In genomic region chr1:39535515-39536311, GRCm38 (mm10) we compare ENCODE assay signal across 8 mouse cellular contexts. TPM values are rescaled to one million over a fixed set of nuclear protein-coding genes. Genes with fewer than 3 reads are reported as not detected.
A peak's percentile ranks its signal among the peaks of the same experiment; 100 is the strongest.
DNase-seq lines count a peak whose midpoint lies in the region; ATAC-seq lines count a peak whose summit lies in the region.

No protein-coding gene starts in this region.

- under 1% methylated on average over 94 of the region's 100 CpGs for WGBS in heart, embryonic 14.5 days
- under 1% methylated on average over 100 of the region's 100 CpGs for WGBS in liver, embryonic 13.5 days (ENCODE audit: insufficient replicate concordance)
- WGBS in stomach, embryonic 16.5 days, result under 1% methylated on average over 100 of the region's 100 CpGs

- peaks cover 5% of the 10 kb centered on the region; the same call in 1 of the 2 replicates for H3K9me3 ChIP-seq in heart, embryonic 14.5 days (ENCODE audit: control insufficient read depth, low read length)
- H3K9me3 ChIP-seq in liver, embryonic 13.5 days (replicated peaks), result peaks cover 4% of the 10 kb centered on the region; the same call in 1 of the 2 replicates
- peaks cover 5% of the 10 kb centered on the region for H3K9me3 ChIP-seq in stomach, embryonic 16.5 days (replicated peaks; ENCODE audit: control insufficient read depth, low read length)

- peak overlapping the region; percentile 92 for H3K9ac ChIP-seq in heart, embryonic 14.5 days (ENCODE audit: low read length)
- peak overlapping the region; percentile 93 for H3K9ac ChIP-seq in liver, embryonic 13.5 days
- peak overlapping the region; percentile 94 for H3K9ac ChIP-seq in stomach, embryonic 16.5 days (ENCODE audit: low read length)

- DNase-seq in c-Kit-negative CD71-positive TER-119-positive erythroid progenitor cells, embryonic 14.5 days (ENCODE audit: low read depth, low spot score), result peak; percentile 97
- DNase-seq in fibroblast of lung, adult 2 months (ENCODE audit: low read depth), result peak; percentile 88
- DNase-seq in kidney, postnatal 14 days, result peak; percentile 99
- peak; percentile 96 for DNase-seq in liver, embryonic 13.5 days
- peak; percentile 100 for DNase-seq in neural tube, embryonic 10.5 days (ENCODE audit: extremely low spot score, low spot score)

- H3K4me2 ChIP-seq in heart, embryonic 14.5 days (ENCODE audit: low read length), result peak overlapping the region; percentile 91
- peak overlapping the region; percentile 96 for H3K4me2 ChIP-seq in liver, embryonic 13.5 days
- H3K4me2 ChIP-seq in stomach, embryonic 16.5 days (ENCODE audit: low read depth, low read length), result peak overlapping the region; percentile 85

- peaks cover 32% of the 10 kb centered on the region for H3K36me3 ChIP-seq in heart, embryonic 14.5 days (ENCODE audit: control insufficient read depth, insufficient read depth, low read length)
- peaks cover 26% of the 10 kb centered on the region for H3K36me3 ChIP-seq in liver, embryonic 13.5 days
- peaks cover 24% of the 10 kb centered on the region for H3K36me3 ChIP-seq in stomach, embryonic 16.5 days (ENCODE audit: control insufficient read depth, insufficient read depth, low read length)

- peak overlapping the region; percentile 68 to 70 for H3K27ac ChIP-seq in heart, embryonic 14.5 days (replicated peaks in 1 of 2; ENCODE audit: control insufficient read depth in 1 of 2, insufficient read depth in 1 of 2, low read depth in 2 of 2, low read length in 2 of 2)
- H3K27ac ChIP-seq in liver, embryonic 13.5 days, result peak overlapping the region; percentile 93
- H3K27ac ChIP-seq in stomach, embryonic 16.5 days (ENCODE audit: low read length), result peak overlapping the region; percentile 93

- peak; percentile 86 for ATAC-seq in CD4-positive, CD25-positive, alpha-beta regulatory T cell, adult 4 months
- peak; percentile 90 for ATAC-seq in heart, embryonic 14.5 days (ENCODE audit: insufficient number of reproducible peaks, insufficient read depth, low FRiP score, low read depth)
- peak; percentile 87 for ATAC-seq in liver, embryonic 13.5 days (ENCODE audit: low read depth)
- peak; percentile 92 for ATAC-seq in stomach, embryonic 16.5 days (ENCODE audit: insufficient read depth, low FRiP score)

- no peaks in the 10 kb centered on the region for H3K27me3 ChIP-seq in heart, embryonic 14.5 days (ENCODE audit: control insufficient read depth, insufficient read depth, low read length)
- no peaks in the 10 kb centered on the region for H3K27me3 ChIP-seq in liver, embryonic 13.5 days
- H3K27me3 ChIP-seq in stomach, embryonic 16.5 days (ENCODE audit: control insufficient read depth, insufficient read depth, low read length), result no peaks in the 10 kb centered on the region

- H3K4me1 ChIP-seq in heart, embryonic 14.5 days (ENCODE audit: control insufficient read depth in 2 of 2, insufficient read depth in 2 of 2, low read length in 2 of 2), result peaks cover 3 to 13% of the 10 kb centered on the region in 2 experiments
- peaks cover 30% of the 10 kb centered on the region for H3K4me1 ChIP-seq in liver, embryonic 13.5 days (replicated peaks)
- peaks cover 11% of the 10 kb centered on the region for H3K4me1 ChIP-seq in stomach, embryonic 16.5 days (ENCODE audit: control insufficient read depth, insufficient read depth, low read length)

- peak overlapping the region; percentile 56 to 67 for H3K4me3 ChIP-seq in heart, embryonic 14.5 days (ENCODE audit: control insufficient read depth in 1 of 2, insufficient read depth in 1 of 2, low read depth in 1 of 2, low read length in 2 of 2)
- peak overlapping the region; percentile 96 for H3K4me3 ChIP-seq in liver, embryonic 13.5 days (replicated peaks)
- peak overlapping the region; percentile 84 for H3K4me3 ChIP-seq in stomach, embryonic 16.5 days (replicated peaks; ENCODE audit: low read length)

RNA-seq across cellular contexts. Expression of gene Cnot11, which starts 0.9 kb away (rescaled TPM):
- 1 to 10 TPM; 2.9 to 4.8 TPM for polyA plus RNA-seq in CD4-positive, CD25-positive, alpha-beta regulatory T cell, adult 4 months (2017; shearing (Covaris generic))
- 21.9 and 23.6 TPM in 2 replicates for polyA plus RNA-seq in heart, embryonic 14.5 days (2014; fragmentation: Nextera tagmentation; extraction: Ambion mirVana)
- polyA plus RNA-seq in liver, embryonic 13.5 days (2015; fragmentation: Nextera tagmentation; extraction: Ambion mirVana), result 10.9 and 11.3 TPM in 2 replicates
- 8.1 and 10.5 TPM in 2 replicates for polyA plus RNA-seq in stomach, embryonic 16.5 days (2015; fragmentation: Nextera tagmentation; extraction: Ambion mirVana)

RNA-seq across cellular contexts. Expression of gene Rnf149, which starts 41.5 kb away (rescaled TPM):
- 10 to 100 TPM; 18.6 to 19.9 TPM for polyA plus RNA-seq in CD4-positive, CD25-positive, alpha-beta regulatory T cell, adult 4 months (2017; shearing (Covaris generic))
- polyA plus RNA-seq in heart, embryonic 14.5 days (2014; fragmentation: Nextera tagmentation; extraction: Ambion mirVana), result 21.1 and 22.1 TPM in 2 replicates
- polyA plus RNA-seq in liver, embryonic 13.5 days (2015; fragmentation: Nextera tagmentation; extraction: Ambion mirVana), result 17.1 and 19.3 TPM in 2 replicates
- polyA plus RNA-seq in stomach, embryonic 16.5 days (2015; fragmentation: Nextera tagmentation; extraction: Ambion mirVana), result 19.8 and 21.2 TPM in 2 replicates

RNA-seq across cellular contexts. Expression of gene Tbc1d8, which starts 57.2 kb away (rescaled TPM):
- polyA plus RNA-seq in CD4-positive, CD25-positive, alpha-beta regulatory T cell, adult 4 months (2017; shearing (Covaris generic)), result 1 to 10 TPM; 2.3 to 2.8 TPM
- polyA plus RNA-seq in heart, embryonic 14.5 days (2014; fragmentation: Nextera tagmentation; extraction: Ambion mirVana), result 13.2 and 14.7 TPM in 2 replicates
- polyA plus RNA-seq in liver, embryonic 13.5 days (2015; fragmentation: Nextera tagmentation; extraction: Ambion mirVana), result 2.7 and 3.0 TPM in 2 replicates
- polyA plus RNA-seq in stomach, embryonic 16.5 days (2015; fragmentation: Nextera tagmentation; extraction: Ambion mirVana), result 10.3 and 11.6 TPM in 2 replicates

Comparison
In these comparisons a context has a peak if more than half of its experiments do, and no peak if none do; other contexts are left out.
1. Peak in every context shown above with its lines: DNase-seq, ATAC-seq, H3K4me3 ChIP-seq and H3K27ac ChIP-seq.